Mouse (Mus musculus) c-Kit-negative CD71-positive TER-119-positive erythroid progenitor cells, embryonic 14.5 days (primary cell): Measurements from ENCODE around the gene Bloc1s3.
A peak's percentile ranks its signal among the peaks of the same experiment; 100 is the strongest.

ENCODE experiments used
- DNase-seq: peaks from one replicate; pipeline ENCODE4 v3.0.0-alpha.2; 2013; ENCODE audit warnings: low read depth, low spot score

The Bloc1s3 gene

GRCm38 (mm10) chr7:19477624-19478384, 30.4 kb downstream of the Bloc1s3 start:
- no peak for DNase-seq

- no peak for DNase-seq
Measured at GRCm38 (mm10) chr7:19477084-19477483, 31.1 kb downstream of the Bloc1s3 start.

GRCm38 (mm10) chr7:19473875-19474443, 34.2 kb downstream of the Bloc1s3 start:
- no peak for DNase-seq

- no peak for DNase-seq
Measured at GRCm38 (mm10) chr7:19472403-19472802, 35.8 kb downstream of the Bloc1s3 start.

- no peak for DNase-seq
Measured at GRCm38 (mm10) chr7:19470308-19470707, 37.9 kb downstream of the Bloc1s3 start.

GRCm38 (mm10) chr7:19469404-19469803, 38.8 kb downstream of the Bloc1s3 start:
- no peak for DNase-seq

- no peak for DNase-seq
Measured at GRCm38 (mm10) chr7:19468279-19468678, 39.9 kb downstream of the Bloc1s3 start.

GRCm38 (mm10) chr7:19467638-19468037, 40.5 kb downstream of the Bloc1s3 start:
- DNase-seq: no peak

- DNase-seq: no peak
Measured at GRCm38 (mm10) chr7:19466602-19467145, 41.5 kb downstream of the Bloc1s3 start.

GRCm38 (mm10) chr7:19464367-19465307, 43.5 kb downstream of the Bloc1s3 start:
- DNase-seq: no peak

- DNase-seq: no peak
Measured at GRCm38 (mm10) chr7:19462884-19463381, 45.2 kb downstream of the Bloc1s3 start, which contains the start of gene Exoc3l2. TSS of gene Exoc3l2 (plus strand) at chr7:19463331.

- no peak for DNase-seq
Measured at GRCm38 (mm10) chr7:19462443-19462842, 45.7 kb downstream of the Bloc1s3 start.

- peak; percentile 37 for DNase-seq
Measured at GRCm38 (mm10) chr7:19461488-19461887, 46.7 kb downstream of the Bloc1s3 start.

GRCm38 (mm10) chr7:19460500-19460899, 47.7 kb downstream of the Bloc1s3 start:
- no peak for DNase-seq

- no peak for DNase-seq
Measured at GRCm38 (mm10) chr7:19459144-19459870, 48.9 kb downstream of the Bloc1s3 start.

GRCm38 (mm10) chr7:19458591-19459111, 49.5 kb downstream of the Bloc1s3 start, which contains the start of gene Mark4:
TSS of gene Mark4 (minus strand) at chr7:19458821.
- peak; percentile 40 for DNase-seq

GRCm38 (mm10) chr7:19458072-19458486, 50.1 kb downstream of the Bloc1s3 start:
- no peak for DNase-seq

- no peak for DNase-seq
Measured at GRCm38 (mm10) chr7:19457414-19458071, 50.6 kb downstream of the Bloc1s3 start.

- no peak for DNase-seq
Measured at GRCm38 (mm10) chr7:19456628-19457027, 51.5 kb downstream of the Bloc1s3 start.
